Mouse (Mus musculus): ENCODE measurements around the gene Defb3.
A peak's percentile ranks its signal among the peaks of the same experiment; 100 is the strongest.
"Not testable (repeated sequence)": the region's sequence is repeated elsewhere in the genome, so short reads cannot be mapped to it uniquely, and the experiment has no call there.

Defb3 gene

GRCm38 (mm10) chr8:19293060-19293459 lies at the start of gene Defb3:
TSS of gene Defb3 (plus strand) at chr8:19293360.
- H3K4me3 ChIP-seq (replicated peaks; ENCODE audit: low read length); H3K9me3 ChIP-seq (ENCODE audit: low read length); H3K4me1 ChIP-seq (replicated peaks; ENCODE audit: low read depth, low read length): not testable (repeated sequence)

GRCm38 (mm10) chr8:19247280-19247679 lies 45.9 kb upstream of the Defb3 start, which contains the start of gene Defb5:
TSS of gene Defb5 (plus strand) at chr8:19247580.
- no peaks in the 10 kb centered on the region for H3K4me1 ChIP-seq (replicated peaks; ENCODE audit: low read depth, low read length)
- TF ChIP-seq CTCF (conservative IDR thresholded peaks at IDR 0.05; ENCODE audit: low read length), result no peak
- TF ChIP-seq NANOG (IDR thresholded peaks at IDR 0.05; ENCODE audit: borderline replicate concordance, low read length), result no peak
- no peak for TF ChIP-seq POU5F1 (IDR thresholded peaks at IDR 0.05; ENCODE audit: borderline replicate concordance, low read length)
- H3K4me3 ChIP-seq (replicated peaks; ENCODE audit: low read length), result no peak within 1 kb of the TSS
- no peaks in the 10 kb centered on the region for H3K36me3 ChIP-seq (ENCODE audit: insufficient read depth, low read length)
- H3K9me3 ChIP-seq (ENCODE audit: low read length), result no peaks in the 10 kb centered on the region
- H3K27me3 ChIP-seq (ENCODE audit: insufficient read depth, low read length), result no peaks in the 10 kb centered on the region

More at GRCm38 (mm10) chr8:19293060-19293459, at the start of gene Defb3:
- H3K36me3 ChIP-seq (ENCODE audit: insufficient read depth, low read length); H3K27me3 ChIP-seq (ENCODE audit: insufficient read depth, low read length): not testable (repeated sequence)

- Histone ChIP-seq H3K9me3 (ENCODE audit: low read length) (no peaks in the 10 kb centered on the region), H3K36me3 (ENCODE audit: insufficient read depth, low read length) (no peaks in the 10 kb centered on the region)
- TF ChIP-seq CTCF (conservative IDR thresholded peaks at IDR 0.05; ENCODE audit: low read length), result peak; percentile 35
- TF ChIP-seq POU5F1 (IDR thresholded peaks at IDR 0.05; ENCODE audit: borderline replicate concordance, low read length), result no peak
Observed at GRCm38 (mm10) chr8:19258136-19258535, 35.0 kb upstream of the Defb3 start.

GRCm38 (mm10) chr8:19259667-19260066 lies 33.5 kb upstream of the Defb3 start:
- Histone ChIP-seq H3K9me3 (ENCODE audit: low read length) (no peaks in the 10 kb centered on the region), H3K36me3 (ENCODE audit: insufficient read depth, low read length) (no peaks in the 10 kb centered on the region), H3K4me3 (replicated peaks; ENCODE audit: low read length) (no peak overlapping the region), H3K27me3 (ENCODE audit: insufficient read depth, low read length) (no peaks in the 10 kb centered on the region), H3K4me1 (replicated peaks; ENCODE audit: low read depth, low read length) (no peaks in the 10 kb centered on the region)
- TF ChIP-seq POU5F1 (IDR thresholded peaks at IDR 0.05; ENCODE audit: borderline replicate concordance, low read length) (no peak), NANOG (IDR thresholded peaks at IDR 0.05; ENCODE audit: borderline replicate concordance, low read length) (no peak), CTCF (conservative IDR thresholded peaks at IDR 0.05; ENCODE audit: low read length) (no peak)

More at GRCm38 (mm10) chr8:19258136-19258535, 35.0 kb upstream of the Defb3 start:
- H3K4me1 ChIP-seq (replicated peaks; ENCODE audit: low read depth, low read length), result no peaks in the 10 kb centered on the region
- H3K27me3 ChIP-seq (ENCODE audit: insufficient read depth, low read length), result no peaks in the 10 kb centered on the region
- no peak overlapping the region for H3K4me3 ChIP-seq (replicated peaks; ENCODE audit: low read length)

- not testable (repeated sequence) for H3K27me3 ChIP-seq (ENCODE audit: insufficient read depth, low read length); H3K4me1 ChIP-seq (replicated peaks; ENCODE audit: low read depth, low read length); H3K4me3 ChIP-seq (replicated peaks; ENCODE audit: low read length); H3K9me3 ChIP-seq (ENCODE audit: low read length); H3K36me3 ChIP-seq (ENCODE audit: insufficient read depth, low read length)
Observed at GRCm38 (mm10) chr8:19298361-19298760, 5.2 kb downstream of the Defb3 start.

- no peaks in the 10 kb centered on the region for H3K4me1 ChIP-seq (replicated peaks; ENCODE audit: low read depth, low read length)
- H3K9me3 ChIP-seq (ENCODE audit: low read length), result no peaks in the 10 kb centered on the region
- no peak for TF ChIP-seq POU5F1 (IDR thresholded peaks at IDR 0.05; ENCODE audit: borderline replicate concordance, low read length)
- TF ChIP-seq NANOG (IDR thresholded peaks at IDR 0.05; ENCODE audit: borderline replicate concordance, low read length), result no peak
- peak; percentile 41 for TF ChIP-seq CTCF (conservative IDR thresholded peaks at IDR 0.05; ENCODE audit: low read length)
- no peaks in the 10 kb centered on the region for H3K27me3 ChIP-seq (ENCODE audit: insufficient read depth, low read length)
- H3K36me3 ChIP-seq (ENCODE audit: insufficient read depth, low read length), result no peaks in the 10 kb centered on the region
- H3K4me3 ChIP-seq (replicated peaks; ENCODE audit: low read length), result no peak overlapping the region
Observed at GRCm38 (mm10) chr8:19331836-19332235, 38.7 kb downstream of the Defb3 start.
